Mouse (Mus musculus) heart, postnatal 14 days (tissue): Measurements from ENCODE around the gene Zcchc2. TPM values are rescaled to one million over a fixed set of nuclear protein-coding genes. Genes with fewer than 3 reads are reported as not detected.

Experiments used
- DNase-seq, 2 experiments: peaks; one replicate each; pipeline ENCODE4 v3.0.0; 2021 to 2022
- intact Hi-C: fragments of 180-260 bp; cut with DNase I; formaldehyde crosslinking; loops from one replicate; pipeline ENCODE4 v1.15.1; 2025
- total RNA-seq, 2 experiments: library from RNA; stranded (reverse); gene quantifications; 2 replicates each; pipeline ENCODE4 v1.2.3; 2021

Zcchc2 gene
- total RNA-seq, 2 experiments from 2014 or later: 8.6 to 10.4 TPM

GRCm38 (mm10) chr1:105984172-105984571, 6.0 kb upstream of the Zcchc2 start:
- DNase-seq: no peak
- intact Hi-C loops: no loop called here

GRCm38 (mm10) chr1:105988171-105988570, 2.0 kb upstream of the Zcchc2 start:
- intact Hi-C loops: loop anchor here (5.0 kb wide), 1 partner anchor 96 kb away; no protein-coding TSS in a partner anchor
- DNase-seq: no peak

- DNase-seq: no peak
- intact Hi-C loops: loop anchor here (5.0 kb wide), 1 partner anchor 97 kb away; no protein-coding TSS in a partner anchor
These were observed 1.1 kb upstream of the Zcchc2 start for GRCm38 (mm10) chr1:105988903-105989639.

GRCm38 (mm10) chr1:105989640-105989984, 594 bp upstream of the Zcchc2 start:
- intact Hi-C loops: loop anchor here (5.0 kb wide), 1 partner anchor 97 kb away; no protein-coding TSS in a partner anchor

GRCm38 (mm10) chr1:105990911-105991761, 930 bp downstream of the Zcchc2 start:
- intact Hi-C loops: loop anchor here (10.0 kb wide), 3 partner anchors 184 to 764 kb away; partner anchors contain the start of genes Kdsr, Phlpp1, Pign and Relch

More at GRCm38 (mm10) chr1:105989640-105989984, 594 bp upstream of the Zcchc2 start:
- no peak for DNase-seq

GRCm38 (mm10) chr1:105991931-105992837, 2.0 kb downstream of the Zcchc2 start:
- DNase-seq: no peak
- intact Hi-C loops: loop anchor here (10.0 kb wide), 3 partner anchors 183 to 763 kb away; partner anchors contain the start of genes Kdsr, Phlpp1, Pign and Relch

More at GRCm38 (mm10) chr1:105990911-105991761, 930 bp downstream of the Zcchc2 start:
- DNase-seq: peak; percentile 77 to 78

- peak; percentile 47 to 62 for DNase-seq
These were observed 3.0 kb downstream of the Zcchc2 start for GRCm38 (mm10) chr1:105993196-105993595.

GRCm38 (mm10) chr1:105993601-105994209, 3.5 kb downstream of the Zcchc2 start:
- intact Hi-C loops: loop anchor here (10.0 kb wide), 3 partner anchors 181 to 761 kb away; partner anchors contain the start of genes Kdsr, Phlpp1, Pign and Relch

More at GRCm38 (mm10) chr1:105993196-105993595, 3.0 kb downstream of the Zcchc2 start:
- intact Hi-C loops: loop anchor here (10.0 kb wide), 3 partner anchors 182 to 762 kb away; partner anchors contain the start of genes Kdsr, Phlpp1, Pign and Relch

GRCm38 (mm10) chr1:105995966-105996365, 5.8 kb downstream of the Zcchc2 start:
- DNase-seq: no peak
- intact Hi-C loops: loop anchor here (5.0 to 10.0 kb wide), 4 partner anchors 41 to 759 kb away; partner anchors contain the start of genes Kdsr, Phlpp1, Pign and Relch

More at GRCm38 (mm10) chr1:105993601-105994209, 3.5 kb downstream of the Zcchc2 start:
- peak; percentile 88 to 91 for DNase-seq

GRCm38 (mm10) chr1:105997282-105997681, 7.1 kb downstream of the Zcchc2 start:
- intact Hi-C loops: loop anchor here (5.0 to 10.0 kb wide), 4 partner anchors 40 to 758 kb away; partner anchors contain the start of genes Kdsr, Phlpp1, Pign and Relch
- peak in 1 of 2 experiments; percentile 38 for DNase-seq

GRCm38 (mm10) chr1:105999802-106000201, 9.6 kb downstream of the Zcchc2 start:
- intact Hi-C loops: loop anchor here (5.0 to 10.0 kb wide), 4 partner anchors 37 to 755 kb away; partner anchors contain the start of genes Kdsr, Phlpp1, Pign and Relch
- no peak for DNase-seq

GRCm38 (mm10) chr1:106007581-106007980, 17.4 kb downstream of the Zcchc2 start:
- intact Hi-C loops: no loop called here
- no peak for DNase-seq

GRCm38 (mm10) chr1:106011097-106011496, 20.9 kb downstream of the Zcchc2 start:
- no peak for DNase-seq
- intact Hi-C loops: no loop called here

- DNase-seq: no peak
- intact Hi-C loops: no loop called here
These were observed 23.6 kb downstream of the Zcchc2 start for GRCm38 (mm10) chr1:106013759-106014158.

GRCm38 (mm10) chr1:106016262-106016661, 26.1 kb downstream of the Zcchc2 start:
- no peak for DNase-seq
- intact Hi-C loops: no loop called here

- DNase-seq: no peak
- intact Hi-C loops: no loop called here
These were observed 29.6 kb downstream of the Zcchc2 start for GRCm38 (mm10) chr1:106019854-106020253.

GRCm38 (mm10) chr1:106022998-106023397, 32.8 kb downstream of the Zcchc2 start:
- intact Hi-C loops: no loop called here
- no peak for DNase-seq

- no peak for DNase-seq
- intact Hi-C loops: no loop called here
These were observed 34.0 kb downstream of the Zcchc2 start for GRCm38 (mm10) chr1:106024254-106024653.

- no peak for DNase-seq
- intact Hi-C loops: no loop called here
These were observed 34.6 kb downstream of the Zcchc2 start for GRCm38 (mm10) chr1:106024778-106025177.
